Mouse (Mus musculus) CH12.LX (cell line): ENCODE measurements around the gene Traip.

ENCODE experiments used
- CTCF ChIP-seq, 2 experiments: IDR thresholded peaks in 1 of 2; conservative IDR thresholded peaks in 1 of 2; 2 replicates each; pipeline ENCODE4 v1.5.1; 2011 to 2012; ENCODE audit warnings: low read depth in 2 of 2, low read length in 2 of 2, improper control_type of control experiment in 1 of 2, inconsistent platforms in 1 of 2, mild to moderate bottlenecking in 1 of 2, moderate library complexity in 1 of 2
- MAX ChIP-seq: IDR thresholded peaks from 2 replicates; pipeline ENCODE4 v1.6.1; 2011; ENCODE audit warnings: low read length, improper control_type of control experiment
- NELFE ChIP-seq: IDR thresholded peaks from 2 replicates; pipeline ENCODE4 v1.6.1; 2011; ENCODE audit warnings: low read depth, low read length, improper control_type of control experiment
- NRF1 ChIP-seq: IDR thresholded peaks from 2 replicates; pipeline ENCODE4 v1.6.1; 2014; ENCODE audit warnings: low read depth, mild to moderate bottlenecking, inconsistent platforms, low read length, improper control_type of control experiment, moderate library complexity
- POLR2A ChIP-seq: IDR thresholded peaks from 2 replicates; pipeline ENCODE4 v1.6.1; 2011; ENCODE audit warnings: low read depth, mild to moderate bottlenecking, improper control_type of control experiment, low read length
- SIN3A ChIP-seq: IDR thresholded peaks from 2 replicates; pipeline ENCODE4 v1.6.1; 2012; ENCODE audit warnings: low read length, improper control_type of control experiment, inconsistent platforms

GRCm38 (mm10) chr9:107950460-107951355 is 772 bp downstream of the Traip start:
- TF ChIP-seq NELFE, result peak; percentile 82
- TF ChIP-seq POLR2A, result peak; percentile 86
- peak; percentile 70; the same call in 1 of the 2 replicates for TF ChIP-seq MAX
- TF ChIP-seq CTCF (conservative IDR thresholded peaks at IDR 0.05 in 1 of 2, IDR thresholded peaks at IDR 0.05 in 1 of 2; ENCODE audit: low read depth in 2 of 2, low read length in 2 of 2), result no peak
- 0 out of 2 replicates have a peak, but pooled peaks have one; percentile 13 for TF ChIP-seq NRF1
- TF ChIP-seq SIN3A, result peak; percentile 99
